Comparison of ENCODE assay signal across 26 mouse cellular contexts in the genomic region with DNA sequence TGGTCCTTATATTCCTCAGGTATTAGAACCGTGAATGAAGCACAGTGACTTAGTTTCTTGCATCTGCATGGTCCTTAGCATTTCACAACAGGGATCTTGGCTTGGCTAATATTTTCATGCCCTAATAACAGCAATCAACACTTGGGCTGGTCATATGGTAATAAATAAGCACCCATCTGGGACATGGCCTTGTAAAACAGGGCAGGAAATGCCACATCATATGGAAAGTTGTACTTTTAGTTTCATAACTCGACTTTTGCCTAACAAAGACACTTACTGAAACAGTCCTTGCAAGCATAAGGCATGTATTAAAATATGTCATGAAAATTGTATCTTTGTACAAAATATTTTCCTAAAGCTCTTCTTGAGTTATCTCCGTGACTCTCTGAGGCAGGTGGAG.
DNase-seq lines count a peak whose midpoint lies in the region; ATAC-seq and TF ChIP-seq lines count a peak whose summit lies in the region.
"Had no signal": no experiment of that assay in that cellular context is flagged by ENCODE, and none has a peak within 500 bp of the region (broad histone marks: within the 10 kb centered on the region; RNA-seq: fewer than 3 reads in every experiment).

No protein-coding gene starts in this region.

- no peak overlapping the region for H3K27ac ChIP-seq in midbrain, postnatal 0 days (ENCODE audit: low read depth, low read length)
- H3K27ac ChIP-seq: embryonic facial prominence, embryonic 10.5 days; embryonic facial prominence, embryonic 13.5 days; forebrain, embryonic 12.5 days; hindbrain, embryonic 12.5 days; hindbrain, embryonic 15.5 days had no signal

- ATAC-seq in activated CD4-positive, CD25-positive, alpha-beta regulatory T cell, adult 4 months, result peak; percentile 69
- ATAC-seq in inflammation-experienced regulatory T-cells, adult 6 months, result peak; percentile 73
- no peak for ATAC-seq in midbrain, postnatal 0 days (ENCODE audit: low FRiP score)
- ATAC-seq: forebrain, embryonic 16.5 days had no signal

- H3K4me1 ChIP-seq in midbrain, postnatal 0 days (ENCODE audit: insufficient read depth, low read length), result no peaks in the 10 kb centered on the region
- H3K4me1 ChIP-seq: embryonic facial prominence, embryonic 10.5 days; forebrain, embryonic 12.5 days; hindbrain, embryonic 12.5 days; hindbrain, embryonic 15.5 days had no signal

- DNase-seq in A20 (ENCODE audit: low read depth, low spot score), result peak; percentile 66
- DNase-seq in CD4-positive, CD25-positive, alpha-beta regulatory T cell, adult 2 months (ENCODE audit: low read depth, low spot score), result peak; percentile 35
- no peak for DNase-seq in midbrain, postnatal 0 days (ENCODE audit: low spot score)
- no peak for DNase-seq in urinary bladder, postnatal 14 days (ENCODE audit: low spot score)
- no peak for DNase-seq in cerebellum, postnatal 10 days
- DNase-seq in embryo, embryonic 9.5 days (ENCODE audit: extremely low spot score), result no peak
- DNase-seq: adrenal gland, adult 8-10 months; adrenal gland, postnatal 25 days; B cell, adult 2 months; cerebellum, adult 18-20 months; cerebellum, adult 9-10 months; cerebellum, postnatal 25 days; gastrocnemius, postnatal 10 days; gastrocnemius, postnatal 36 days; heart, adult 11 months; kidney, adult 11 months had no signal

- TF ChIP-seq CTCF in midbrain, postnatal 0 days (IDR thresholded peaks at IDR 0.05), result no peak

- H3K27me3 ChIP-seq in midbrain, postnatal 0 days (ENCODE audit: insufficient read depth, low read length), result no peaks in the 10 kb centered on the region
- H3K27me3 ChIP-seq: embryonic facial prominence, embryonic 13.5 days; forebrain, embryonic 12.5 days; hindbrain, embryonic 12.5 days; hindbrain, embryonic 15.5 days had no signal

- no peak overlapping the region for H3K9ac ChIP-seq in midbrain, postnatal 0 days (replicated peaks; ENCODE audit: low read length, poor library complexity, severe bottlenecking)
- H3K9ac ChIP-seq: embryonic facial prominence, embryonic 13.5 days; forebrain, embryonic 12.5 days; hindbrain, embryonic 12.5 days; hindbrain, embryonic 15.5 days had no signal

- H3K9me3 ChIP-seq in midbrain, postnatal 0 days (ENCODE audit: low read length), result no peaks in the 10 kb centered on the region
- H3K9me3 ChIP-seq: embryonic facial prominence, embryonic 10.5 days; embryonic facial prominence, embryonic 13.5 days; forebrain, embryonic 12.5 days; hindbrain, embryonic 12.5 days; hindbrain, embryonic 15.5 days had no signal

- no peak overlapping the region for H3K4me3 ChIP-seq in midbrain, postnatal 0 days (ENCODE audit: low read depth, low read length)
- H3K4me3 ChIP-seq: embryonic facial prominence, embryonic 10.5 days; embryonic facial prominence, embryonic 13.5 days; erythroblast, embryonic 14.5 days; forebrain, embryonic 12.5 days; hindbrain, embryonic 12.5 days; hindbrain, embryonic 15.5 days had no signal

- no peaks in the 10 kb centered on the region for H3K36me3 ChIP-seq in midbrain, postnatal 0 days (ENCODE audit: insufficient read depth, low read length)
- H3K36me3 ChIP-seq: embryonic facial prominence, embryonic 10.5 days; embryonic facial prominence, embryonic 13.5 days; forebrain, embryonic 12.5 days; hindbrain, embryonic 12.5 days; hindbrain, embryonic 15.5 days had no signal

- H3K4me2 ChIP-seq in midbrain, postnatal 0 days (ENCODE audit: low read depth, low read length, poor library complexity, severe bottlenecking), result no peak overlapping the region
- H3K4me2 ChIP-seq: embryonic facial prominence, embryonic 13.5 days; forebrain, embryonic 12.5 days; heart, embryonic 11.5 days; hindbrain, embryonic 12.5 days; hindbrain, embryonic 15.5 days had no signal

- WGBS in midbrain, postnatal 0 days, result 90% methylated on average over 3 of the region's 3 CpGs

Comparison
In these comparisons a context has a peak if more than half of its experiments do, and no peak if none do; other contexts are left out.
1. DNase-seq: peak in A20 (single experiment) and CD4-positive, CD25-positive, alpha-beta regulatory T cell, adult 2 months (single experiment); none in midbrain, postnatal 0 days (single experiment), urinary bladder, postnatal 14 days (single experiment), cerebellum, postnatal 10 days (0 of 2) and embryo, embryonic 9.5 days (single experiment).